Mouse (Mus musculus) lung, embryonic 14.5 days (tissue): ENCODE results near the gene Rhox7a. TPM values are rescaled to one million over a fixed set of nuclear protein-coding genes. Genes with fewer than 3 reads are reported as not detected.
"Not testable (repeated sequence)": the region's sequence is repeated elsewhere in the genome, so short reads cannot be mapped to it uniquely, and the experiment has no call there.

Experiments
- ATAC-seq: fragments of 200-750 bp; cut with Nextera tagmentation; 2 replicates; pipeline ENCODE4 v1.8.0; 2017; ENCODE audit warnings: mild to moderate bottlenecking, moderate TSS enrichment, moderate library complexity; ENCODE audit not compliant: insufficient read depth
- DNase-seq: peaks from one replicate; pipeline ENCODE4 v3.0.0-alpha.2; 2015
- H3K27ac ChIP-seq: fragments of 300-500 bp; sonication (generic); 2 replicates; pipeline ENCODE4 v1.5.1; 2014; ENCODE audit warnings: low read depth, mild to moderate bottlenecking, moderate library complexity
- H3K27me3 ChIP-seq: fragments of 300-500 bp; sonication (generic); 2 replicates; pipeline ENCODE4 v1.6.1; 2014; ENCODE audit warnings: low read length, control low read depth; ENCODE audit not compliant: insufficient read depth
- H3K36me3 ChIP-seq: fragments of 300-500 bp; sonication (generic); 2 replicates; pipeline ENCODE4 v1.6.1; 2014; ENCODE audit warnings: control low read depth; ENCODE audit not compliant: insufficient read depth
- H3K4me1 ChIP-seq: fragments of 300-500 bp; sonication (generic); 2 replicates; pipeline ENCODE4 v1.6.1; 2014; ENCODE audit warnings: antibody characterized with exemption, control low read depth; ENCODE audit not compliant: insufficient read depth
- H3K4me2 ChIP-seq: fragments of 300-500 bp; sonication (generic); 2 replicates; pipeline ENCODE4 v1.6.1; 2014; ENCODE audit warnings: mild to moderate bottlenecking
- H3K4me3 ChIP-seq: fragments of 300-500 bp; sonication (generic); 2 replicates; pipeline ENCODE4 v1.5.1; 2014; ENCODE audit warnings: low read depth, low read length
- H3K9ac ChIP-seq: fragments of 300-500 bp; sonication (generic); 2 replicates; pipeline ENCODE4 v1.6.1; 2014
- H3K9me3 ChIP-seq: fragments of 300-500 bp; sonication (generic); 2 replicates; pipeline ENCODE4 v1.6.1; 2016; ENCODE audit warnings: low read depth, low read length, control low read depth
- CTCF ChIP-seq: IDR thresholded peaks from 2 replicates; pipeline ENCODE4 v1.5.1; 2016; ENCODE audit warnings: antibody characterized with exemption, low read depth
- whole genome bisulfite sequencing: fragments of 180-500 bp; shearing (Covaris S2); extraction: QIAGEN DNeasy Blood & Tissue Kit; methylation state at CpG from one replicate; pipeline ENCODE4 v1.1.7; 2014; 5-methylcytosine and 5-hydroxymethylcytosine counted together
- polyA plus RNA-seq: library from polyadenylated mRNA; unstranded; fragments of >200 nt; fragmentation: Nextera tagmentation; extraction: Ambion mirVana; gene quantifications from 2 replicates; pipeline ENCODE4 v1.2.1, GENCODE M21; 2014

Gene Rhox7a
- polyA plus RNA-seq, result not detected in 2 replicates

DNA sequence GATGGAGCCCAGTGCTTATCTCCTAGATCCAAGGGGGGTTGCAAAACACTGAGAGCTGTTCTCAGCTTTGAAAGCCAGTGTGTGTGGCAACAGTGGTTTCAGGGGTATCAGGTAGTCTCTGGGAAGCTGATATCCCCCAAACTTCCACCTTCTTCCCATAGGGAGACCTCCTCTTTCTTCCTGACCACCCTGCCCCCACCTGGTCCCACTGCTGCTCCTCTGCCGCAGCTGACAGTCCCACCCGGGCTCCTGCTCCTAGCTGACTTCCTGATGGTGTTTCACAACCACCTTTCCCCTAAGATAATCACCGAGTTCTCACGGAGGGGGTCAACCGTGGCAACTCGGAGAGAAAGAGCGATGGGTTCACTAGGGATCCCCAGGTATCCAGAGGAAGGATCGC, at the start of gene Rhox7a:
Rhox7a (plus strand) TSS at position 301 of the 400 bp plus-strand sequence.
- H3K27ac ChIP-seq, H3K36me3 ChIP-seq, ATAC-seq, H3K9ac ChIP-seq, H3K4me3 ChIP-seq, H3K27me3 ChIP-seq, H3K9me3 ChIP-seq, H3K4me2 ChIP-seq, H3K4me1 ChIP-seq, DNase-seq: not testable (repeated sequence)
- 56% methylated on average over 8 of the region's 8 CpGs for WGBS

DNA sequence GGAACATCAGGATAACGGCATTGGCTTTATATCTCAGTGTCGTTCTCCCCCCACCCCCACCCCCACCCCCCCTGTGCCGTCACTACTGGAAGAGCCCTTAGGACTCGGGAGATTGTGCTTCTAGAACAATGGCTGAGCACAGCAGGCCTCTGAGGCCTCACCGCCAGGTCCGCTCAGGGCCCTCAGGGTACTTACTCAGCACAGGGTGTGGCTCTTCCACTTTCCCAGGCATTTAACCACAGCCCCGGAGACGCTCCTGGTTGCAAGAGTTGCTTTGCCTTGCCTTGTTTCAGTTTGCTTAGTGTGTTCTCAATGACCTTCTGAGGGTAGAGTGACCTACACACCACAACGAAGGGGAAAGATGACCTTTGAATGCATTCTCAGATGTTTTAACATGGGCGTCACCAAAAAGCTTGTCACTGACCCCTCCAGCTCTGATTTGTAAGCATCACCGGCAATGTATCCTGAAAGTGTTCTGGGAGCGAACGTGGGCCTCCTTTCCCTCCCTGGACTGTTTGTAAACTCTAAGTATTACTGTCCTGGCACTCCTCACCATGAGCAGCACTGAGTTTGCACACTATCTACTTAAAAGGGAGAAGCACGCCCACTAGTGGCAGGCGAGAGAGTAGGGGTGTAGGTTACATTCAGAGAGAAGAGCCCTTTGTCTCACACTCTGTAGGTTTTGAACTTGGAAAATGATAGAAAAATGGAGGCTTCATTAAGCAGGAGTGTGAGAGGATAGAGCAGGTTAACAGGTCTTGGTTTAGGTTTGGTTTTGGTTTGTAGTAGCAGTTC, 24.0 kb upstream of the Rhox7a start:
- DNase-seq, result no peak

DNA sequence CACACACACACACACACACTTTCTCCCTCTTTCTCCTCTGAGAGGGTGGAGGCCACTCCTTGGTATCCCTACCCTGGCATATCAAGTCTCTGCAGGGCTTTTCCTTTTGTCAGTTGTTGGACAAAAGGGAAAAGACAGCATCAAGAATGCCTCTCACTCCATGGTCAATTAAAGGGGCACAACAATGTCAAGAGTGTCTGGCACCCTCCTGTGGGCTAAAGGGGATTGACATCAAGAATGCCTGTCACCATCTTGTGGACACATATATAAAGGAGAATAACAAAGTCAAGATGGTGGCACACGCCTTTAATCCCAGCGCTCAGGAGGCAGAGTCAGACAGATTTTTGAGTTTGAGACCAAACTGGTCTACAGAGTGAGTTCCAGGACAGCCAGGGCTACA, 22.1 kb upstream of the Rhox7a start:
- 81% methylated on average over 2 of the region's 2 CpGs for WGBS
- DNase-seq (no peak), ATAC-seq (no peak)
- no peaks in the 10 kb centered on the region for H3K36me3 ChIP-seq
- H3K27me3 ChIP-seq, result no peaks in the 10 kb centered on the region
- no peak for TF ChIP-seq CTCF
- H3K27ac ChIP-seq, result no peak overlapping the region
- no peak overlapping the region for H3K4me2 ChIP-seq
- no peaks in the 10 kb centered on the region for H3K4me1 ChIP-seq
- H3K9ac ChIP-seq, result no peak overlapping the region
- H3K4me3 ChIP-seq, result no peak overlapping the region
- no peaks in the 10 kb centered on the region for H3K9me3 ChIP-seq

More for the DNA sequence above, 24.0 kb upstream of the Rhox7a start:
- Histone ChIP-seq H3K9me3 (no peaks in the 10 kb centered on the region), H3K27ac (no peak overlapping the region), H3K4me3 (no peak overlapping the region), H3K27me3 (no peaks in the 10 kb centered on the region), H3K4me2 (no peak overlapping the region), H3K36me3 (no peaks in the 10 kb centered on the region), H3K9ac (no peak overlapping the region), H3K4me1 (no peaks in the 10 kb centered on the region)
- WGBS, result 78% methylated on average over 15 of the region's 15 CpGs
- TF ChIP-seq CTCF, result no peak
- ATAC-seq, result no peak

- WGBS, result 22% methylated on average over 5 of the region's 5 CpGs
These were observed 20.3 kb upstream of the Rhox7a start for GRCm38 (mm10) chrX:37811179-37811578.

GRCm38 (mm10) chrX:37815665-37816064, 15.8 kb upstream of the Rhox7a start:
- H3K4me3 ChIP-seq, result no peak overlapping the region
- 65% methylated on average over 10 of the region's 10 CpGs for WGBS
- no peaks in the 10 kb centered on the region for H3K27me3 ChIP-seq
- ATAC-seq (no peak), DNase-seq (peak; percentile 8)
- 0 out of 2 replicates have a peak, but pooled peaks have one; percentile 16 for TF ChIP-seq CTCF
- no peaks in the 10 kb centered on the region for H3K9me3 ChIP-seq
- no peak overlapping the region for H3K4me2 ChIP-seq
- H3K36me3 ChIP-seq, result no peaks in the 10 kb centered on the region
- no peak overlapping the region for H3K9ac ChIP-seq
- H3K4me1 ChIP-seq, result no peaks in the 10 kb centered on the region
- H3K27ac ChIP-seq, result no peak overlapping the region

More at GRCm38 (mm10) chrX:37811179-37811578, 20.3 kb upstream of the Rhox7a start:
- H3K27me3 ChIP-seq, result no peaks in the 10 kb centered on the region
- peak; percentile 73 for DNase-seq
- no peak for ATAC-seq
- no peak overlapping the region for H3K4me3 ChIP-seq
- H3K9me3 ChIP-seq, result no peaks in the 10 kb centered on the region
- no peak overlapping the region for H3K4me2 ChIP-seq
- H3K4me1 ChIP-seq, result no peaks in the 10 kb centered on the region
- peak; percentile 67 for TF ChIP-seq CTCF
- H3K9ac ChIP-seq, result no peak overlapping the region
- H3K27ac ChIP-seq, result no peak overlapping the region
- no peaks in the 10 kb centered on the region for H3K36me3 ChIP-seq

GRCm38 (mm10) chrX:37826610-37827009, 4.9 kb upstream of the Rhox7a start, which contains the start of gene Rhox6:
TSS of gene Rhox6 (plus strand) at chrX:37826910.
- WGBS, result 82% methylated on average over 3 of the region's 12 CpGs
- H3K36me3 ChIP-seq, result not testable (repeated sequence)

GRCm38 (mm10) chrX:37871641-37872040, 40.2 kb downstream of the Rhox7a start:
- DNase-seq (no peak), ATAC-seq (no peak)
- no peaks in the 10 kb centered on the region for H3K9me3 ChIP-seq
- 96% methylated on average over 2 of the region's 2 CpGs for WGBS
- H3K27ac ChIP-seq, result no peak overlapping the region
- TF ChIP-seq CTCF, result no peak
- no peaks in the 10 kb centered on the region for H3K36me3 ChIP-seq
- H3K4me1 ChIP-seq, result no peaks in the 10 kb centered on the region
- no peak overlapping the region for H3K9ac ChIP-seq
- no peaks in the 10 kb centered on the region for H3K27me3 ChIP-seq
- no peak overlapping the region for H3K4me3 ChIP-seq
- no peak overlapping the region for H3K4me2 ChIP-seq

More at GRCm38 (mm10) chrX:37826610-37827009, 4.9 kb upstream of the Rhox7a start, which contains the start of gene Rhox6:
- H3K4me1 ChIP-seq, ATAC-seq, H3K9ac ChIP-seq, H3K9me3 ChIP-seq, H3K4me2 ChIP-seq, H3K27ac ChIP-seq, H3K4me3 ChIP-seq, H3K27me3 ChIP-seq, DNase-seq: not testable (repeated sequence)
